Mouse (Mus musculus) heart, embryonic 11.5 days (tissue): Measurements from ENCODE around the gene Mrpl11. TPM values are rescaled to one million over a fixed set of nuclear protein-coding genes. Genes with fewer than 3 reads are reported as not detected.

Experiments used
- ATAC-seq: fragments of 200-750 bp; cut with Nextera tagmentation; replicated peaks from 2 replicates; pipeline ENCODE4 v1.8.0; 2017; ENCODE audit warnings: moderate library complexity; ENCODE audit not compliant: insufficient number of reproducible peaks, low FRiP score, low TSS enrichment
- H3K27ac ChIP-seq: fragments of 300-500 bp; sonication (generic); 2 replicates; pipeline ENCODE4 v1.5.1; 2014; ENCODE audit warnings: mild to moderate bottlenecking, low read depth, low read length
- H3K27me3 ChIP-seq: fragments of 300-500 bp; sonication (generic); 2 replicates; pipeline ENCODE4 v1.6.1; 2014; ENCODE audit warnings: mild to moderate bottlenecking, low read length, mixed read lengths; ENCODE audit not compliant: control insufficient read depth, insufficient read depth
- H3K36me3 ChIP-seq: fragments of 300-500 bp; sonication (generic); 2 replicates; pipeline ENCODE4 v1.6.1; 2014; ENCODE audit warnings: mild to moderate bottlenecking, low read length, moderate library complexity, mixed read lengths; ENCODE audit not compliant: control insufficient read depth, insufficient read depth
- H3K4me1 ChIP-seq: fragments of 300-500 bp; sonication (generic); 2 replicates; pipeline ENCODE4 v1.6.1; 2014; ENCODE audit warnings: low read length; ENCODE audit not compliant: control insufficient read depth, insufficient read depth
- H3K4me2 ChIP-seq: fragments of 300-500 bp; sonication (generic); 2 replicates; pipeline ENCODE4 v1.6.1; 2014; ENCODE audit warnings: mild to moderate bottlenecking, moderate library complexity
- H3K4me3 ChIP-seq: fragments of 300-500 bp; sonication (generic); 2 replicates; pipeline ENCODE4 v1.5.1; 2014; ENCODE audit warnings: low read depth, low read length
- H3K9ac ChIP-seq: fragments of 300-500 bp; sonication (generic); 2 replicates; pipeline ENCODE4 v1.6.1; 2014; ENCODE audit warnings: mild to moderate bottlenecking, low read depth, low read length, moderate library complexity
- H3K9me3 ChIP-seq: fragments of 300-500 bp; sonication (generic); replicated peaks from 2 replicates; pipeline ENCODE4 v1.6.1; 2016; ENCODE audit warnings: low read length; ENCODE audit not compliant: control insufficient read depth
- WGBS: fragments of 180-500 bp; shearing (Covaris S2); extraction: QIAGEN DNeasy Blood & Tissue Kit; methylation state at CpG from one replicate; pipeline ENCODE4 v1.1.7; 2014; ENCODE audit not compliant: insufficient replicate concordance; 5-methylcytosine and 5-hydroxymethylcytosine counted together
- polyA plus RNA-seq: library from polyadenylated mRNA; unstranded; fragments of >200 nt; fragmentation: Nextera tagmentation; extraction: Ambion mirVana; gene quantifications from 2 replicates; pipeline ENCODE4 v1.2.1, GENCODE M21; 2014

Mrpl11 gene
- polyA plus RNA-seq, 1 experiment from 2014 or later, result 129 TPM

DNA sequence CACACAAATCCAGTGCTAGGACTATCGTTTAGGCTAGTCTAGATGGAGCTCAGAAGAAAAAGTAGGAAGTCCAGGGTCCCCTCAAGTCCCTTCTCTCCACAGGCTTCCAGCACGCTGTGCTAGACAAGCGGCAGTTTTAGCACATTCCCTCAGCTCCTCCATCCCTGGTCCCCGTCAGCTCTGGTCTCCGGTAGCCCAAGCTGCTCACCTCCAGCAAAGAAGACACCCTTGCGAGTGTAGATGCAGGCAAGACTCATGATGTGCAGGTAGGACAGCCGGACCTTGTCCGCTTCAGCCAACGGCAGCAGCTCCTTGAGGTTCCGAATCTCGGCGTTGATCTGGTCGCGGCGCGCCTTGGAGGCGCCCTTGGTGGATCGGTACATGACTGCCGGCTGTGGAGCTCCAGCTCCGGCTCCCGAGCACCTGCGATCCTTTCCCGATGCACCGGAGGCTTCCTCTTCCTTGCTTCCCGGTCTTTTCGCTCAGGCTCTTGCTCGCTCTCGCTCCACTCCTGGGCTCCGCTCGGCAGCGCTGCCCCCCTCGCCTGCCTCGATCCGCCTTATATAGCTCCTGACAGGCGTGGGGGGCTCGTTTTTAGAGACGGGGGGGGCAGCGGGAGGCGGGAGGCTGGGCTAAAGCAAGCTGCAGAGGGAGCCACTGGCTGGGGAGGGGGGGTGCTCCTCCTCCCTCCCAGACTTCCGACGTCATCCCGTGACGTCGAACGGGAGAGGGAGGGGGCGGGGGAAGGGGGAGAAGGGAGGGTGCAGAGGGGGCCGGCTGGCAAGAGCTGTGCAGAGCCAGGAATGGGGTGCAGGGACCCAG, 27.7 kb downstream of the Mrpl11 start:
- Histone ChIP-seq H3K9ac (no peak overlapping the region), H3K9me3 (no peaks in the 10 kb centered on the region), H3K4me2 (peak overlapping the region; percentile 59; the same call in 1 of the 2 replicates), H3K36me3 (no peaks in the 10 kb centered on the region), H3K4me3 (no peak overlapping the region), H3K27ac (no peak overlapping the region), H3K27me3 (peaks cover 44% of the 10 kb centered on the region), H3K4me1 (peaks cover 28% of the 10 kb centered on the region)
- ATAC-seq, result no peak
- 20% methylated on average over 47 of the region's 47 CpGs for WGBS

DNA sequence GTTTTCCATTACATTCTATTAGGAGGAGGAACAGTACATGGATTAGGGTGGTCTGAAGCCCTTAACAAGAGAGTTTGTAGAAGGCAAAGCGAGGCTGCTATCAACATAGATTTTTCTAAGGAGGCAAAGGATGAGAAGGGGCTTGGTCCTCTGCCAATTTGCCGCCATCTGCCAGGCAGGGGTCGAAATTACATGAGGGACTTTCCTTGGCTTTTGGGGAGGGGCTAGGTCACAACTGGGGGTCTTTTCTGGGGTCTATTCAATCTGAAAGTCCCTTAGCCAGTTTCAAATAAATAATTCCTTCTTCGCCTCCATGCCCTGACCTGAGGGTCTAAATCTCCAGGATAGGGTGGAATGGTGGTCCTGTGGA, 28.3 kb downstream of the Mrpl11 start, which contains the start of gene Npas4:
Gene Npas4, minus strand, starts transcription at position 61 of the 370 bp plus-strand sequence.
- Histone ChIP-seq H3K4me2 (peak within 1 kb of the TSS; percentile 59), H3K4me1 (peaks cover 28% of the 10 kb centered on the region), H3K36me3 (no peaks in the 10 kb centered on the region), H3K4me3 (peak within 1 kb of the TSS; percentile 8; the same call in 1 of the 2 replicates), H3K27ac (no peak within 1 kb of the TSS), H3K27me3 (peaks cover 39% of the 10 kb centered on the region), H3K9me3 (no peaks in the 10 kb centered on the region), H3K9ac (no peak within 1 kb of the TSS)
- ATAC-seq, result no peak
- 14% methylated on average over 4 of the region's 4 CpGs for WGBS

DNA sequence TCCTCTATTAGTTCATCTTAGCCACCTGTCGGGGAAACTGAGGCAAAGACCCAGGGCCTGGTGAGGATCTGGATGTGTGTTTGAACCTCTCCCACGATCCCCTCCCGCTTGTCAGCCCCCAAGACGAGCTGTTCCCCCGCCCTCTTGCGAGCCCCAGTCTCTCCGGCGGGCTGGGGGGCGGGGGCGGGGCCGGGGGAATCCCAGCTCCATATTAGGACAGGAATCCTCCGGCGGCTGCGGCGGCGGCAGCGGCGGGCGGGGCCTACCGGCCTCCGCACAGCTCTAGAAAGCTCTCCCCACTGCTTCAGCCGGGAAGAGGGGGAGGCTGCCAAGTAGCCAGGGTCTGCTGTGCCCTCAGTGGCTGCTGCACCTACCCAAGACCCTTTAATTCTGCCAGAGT, 28.8 kb downstream of the Mrpl11 start:
- Histone ChIP-seq H3K9me3 (no peaks in the 10 kb centered on the region), H3K4me2 (peak overlapping the region; percentile 59), H3K27ac (no peak overlapping the region), H3K4me3 (peak overlapping the region; percentile 8; the same call in 1 of the 2 replicates), H3K27me3 (peaks cover 34% of the 10 kb centered on the region), H3K4me1 (peaks cover 28% of the 10 kb centered on the region), H3K9ac (no peak overlapping the region), H3K36me3 (no peaks in the 10 kb centered on the region)
- WGBS, result 2% methylated on average over 20 of the region's 22 CpGs
- no peak for ATAC-seq

DNA sequence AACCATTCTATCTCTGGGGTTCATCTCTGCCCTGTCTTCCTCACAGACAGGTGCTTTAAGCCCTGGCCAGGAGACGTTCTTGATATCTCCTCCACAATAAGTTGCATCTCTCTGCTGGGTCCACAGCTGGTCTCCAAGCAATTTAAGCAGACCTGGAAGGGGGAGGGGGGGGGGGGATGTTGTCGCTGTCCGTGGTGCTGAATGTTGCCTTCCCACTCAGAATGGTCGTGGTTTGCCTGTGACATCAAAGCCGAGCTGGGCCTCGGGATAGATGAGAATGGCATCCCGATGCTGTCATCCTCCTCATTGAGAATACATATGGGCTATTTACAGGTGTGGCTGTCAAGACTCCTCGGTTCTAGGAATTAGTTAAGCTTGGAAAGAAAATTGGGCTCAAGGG, 30.4 kb downstream of the Mrpl11 start:
- no peak overlapping the region for H3K27ac ChIP-seq
- no peak overlapping the region for H3K4me3 ChIP-seq
- H3K4me1 ChIP-seq, result peaks cover 28% of the 10 kb centered on the region
- no peaks in the 10 kb centered on the region for H3K36me3 ChIP-seq
- peak overlapping the region; percentile 31 for H3K4me2 ChIP-seq
- H3K9ac ChIP-seq, result no peak overlapping the region
- H3K9me3 ChIP-seq, result no peaks in the 10 kb centered on the region
- H3K27me3 ChIP-seq, result peaks cover 25% of the 10 kb centered on the region
- ATAC-seq, result no peak
- 9% methylated on average over 8 of the region's 8 CpGs for WGBS

- Histone ChIP-seq H3K27me3 (peaks cover 25% of the 10 kb centered on the region), H3K4me3 (no peak overlapping the region), H3K9ac (no peak overlapping the region), H3K27ac (0 out of 2 replicates have a peak overlapping the region, but pooled peaks have one; percentile 29), H3K4me1 (peaks cover 28% of the 10 kb centered on the region), H3K9me3 (no peaks in the 10 kb centered on the region), H3K4me2 (peak overlapping the region; percentile 31), H3K36me3 (no peaks in the 10 kb centered on the region)
- WGBS, result under 1% methylated on average over 9 of the region's 9 CpGs
- peak; percentile 74 for ATAC-seq
Measured at GRCm38 (mm10) chr19:4992904-4993303, 31.0 kb downstream of the Mrpl11 start.

- H3K27me3 ChIP-seq, result peaks cover 25% of the 10 kb centered on the region
- no peak for ATAC-seq
Measured at GRCm38 (mm10) chr19:4994043-4994442, 32.1 kb downstream of the Mrpl11 start.

GRCm38 (mm10) chr19:4999445-5000140, 37.6 kb downstream of the Mrpl11 start:
- no peak for ATAC-seq
- Histone ChIP-seq H3K4me3 (no peak overlapping the region), H3K9ac (no peak overlapping the region)

More at GRCm38 (mm10) chr19:4994043-4994442, 32.1 kb downstream of the Mrpl11 start:
- Histone ChIP-seq H3K9me3 (no peaks in the 10 kb centered on the region), H3K4me1 (peaks cover 28% of the 10 kb centered on the region), H3K36me3 (no peaks in the 10 kb centered on the region), H3K27ac (no peak overlapping the region), H3K4me2 (no peak overlapping the region), H3K9ac (no peak overlapping the region), H3K4me3 (no peak overlapping the region)
- WGBS, result 61% methylated on average over 5 of the region's 5 CpGs

DNA sequence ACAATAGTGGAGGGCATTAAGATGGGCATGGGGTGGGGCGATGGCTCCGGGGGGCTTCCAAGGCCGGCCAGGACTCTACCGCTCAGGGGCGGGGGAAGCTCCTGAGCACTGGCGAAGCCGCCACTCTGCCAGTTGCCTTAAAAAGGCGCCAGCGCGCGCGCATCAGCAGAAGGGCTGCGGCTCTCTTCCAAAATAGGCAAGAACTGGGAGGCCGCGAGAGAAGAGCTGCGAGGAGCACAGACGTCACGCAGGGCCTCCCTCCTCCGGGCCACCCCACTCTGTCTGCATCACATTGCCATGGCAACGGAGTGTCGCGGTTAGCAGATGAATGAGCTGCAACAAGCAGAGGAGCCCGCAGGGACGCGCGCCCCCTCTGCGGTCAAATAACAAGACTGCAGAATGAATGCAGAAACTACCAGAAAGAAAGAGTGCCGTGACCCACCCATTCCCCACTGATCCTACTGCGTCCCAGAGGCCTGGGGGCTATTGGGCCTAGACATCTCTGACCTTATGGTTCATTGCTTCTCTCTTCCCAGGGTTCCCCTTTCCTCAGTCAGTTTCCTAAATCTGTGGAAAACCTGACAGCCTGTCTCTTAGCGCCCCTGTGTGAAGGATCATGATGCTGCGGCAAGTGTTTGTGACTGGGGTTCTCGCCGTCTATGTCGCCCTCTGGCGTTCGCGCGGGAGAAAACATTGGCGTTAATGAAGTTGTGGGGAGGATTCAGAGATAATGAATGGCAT, 39.9 kb downstream of the Mrpl11 start:
- Histone ChIP-seq H3K27me3 (peaks cover 9% of the 10 kb centered on the region; the same call in 1 of the 2 replicates), H3K27ac (peak overlapping the region; percentile 30), H3K4me1 (peaks cover 11% of the 10 kb centered on the region; the same call in 1 of the 2 replicates), H3K36me3 (no peaks in the 10 kb centered on the region), H3K4me3 (peak overlapping the region; percentile 33), H3K4me2 (peak overlapping the region; percentile 63), H3K9ac (0 out of 2 replicates have a peak overlapping the region, but pooled peaks have one; percentile 0), H3K9me3 (no peaks in the 10 kb centered on the region)
- peak; percentile 84 for ATAC-seq
- 1% methylated on average over 39 of the region's 39 CpGs for WGBS

More at GRCm38 (mm10) chr19:4999445-5000140, 37.6 kb downstream of the Mrpl11 start:
- Histone ChIP-seq H3K27me3 (peaks cover 9% of the 10 kb centered on the region; the same call in 1 of the 2 replicates), H3K4me2 (peak overlapping the region; percentile 27), H3K27ac (no peak overlapping the region), H3K36me3 (no peaks in the 10 kb centered on the region), H3K9me3 (no peaks in the 10 kb centered on the region), H3K4me1 (peaks cover 11% of the 10 kb centered on the region)
- 62% methylated on average over 6 of the region's 6 CpGs for WGBS
